Mouse (Mus musculus) heart, postnatal 0 days (tissue): ENCODE measurements around the gene Hsp90ab1.

Source experiments
- CTCF ChIP-seq: IDR thresholded peaks from 2 replicates; pipeline ENCODE4 v1.5.1; 2016; ENCODE audit warnings: antibody characterized with exemption, control low read depth, low read depth
- EP300 ChIP-seq: IDR thresholded peaks from 2 replicates; pipeline ENCODE4 v1.6.1; 2016; ENCODE audit warnings: antibody characterized with exemption, low read depth

DNA sequence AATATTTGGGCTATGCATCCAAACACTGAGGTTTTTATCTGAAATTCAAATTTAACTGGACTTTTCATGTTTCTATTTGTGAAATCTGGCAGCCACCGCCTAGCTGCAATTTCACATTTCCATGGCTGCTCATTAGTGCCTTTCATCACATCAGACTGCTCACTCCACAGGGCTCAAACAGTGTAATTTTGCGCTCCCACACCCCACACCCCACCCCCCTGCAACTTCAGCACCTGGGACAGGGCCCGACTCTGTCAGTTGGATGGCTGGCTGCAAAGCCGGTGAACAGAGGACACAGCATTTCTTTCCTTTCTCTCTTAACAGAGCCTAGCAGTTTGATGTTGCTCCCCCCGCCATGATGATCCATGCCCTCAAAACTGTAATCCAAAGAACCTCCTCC is 36.8 kb downstream of the Hsp90ab1 start:
- TF ChIP-seq CTCF (no peak), EP300 (no peak)
